Mouse (Mus musculus) CH12.LX (cell line): ENCODE data around the gene Olfr1385. TPM values are rescaled to one million over a fixed set of nuclear protein-coding genes. Genes with fewer than 3 reads are reported as not detected.
"Not testable (repeated sequence)": the region's sequence is repeated elsewhere in the genome, so short reads cannot be mapped to it uniquely, and the experiment has no call there.

Experiments used
- DNase-seq: peaks from one replicate; pipeline ENCODE4 v3.0.0-alpha.2; 2013; ENCODE audit errors: extremely low read depth
- H3K27ac ChIP-seq: 2 replicates; pipeline ENCODE4 v1.5.1; 2012; ENCODE audit warnings: low read depth, mild to moderate bottlenecking, control low read depth, moderate library complexity; ENCODE audit not compliant: insufficient read depth
- H3K27me3 ChIP-seq: replicated peaks from 2 replicates; pipeline ENCODE3; 2012; ENCODE audit warnings: inconsistent platforms
- H3K36me3 ChIP-seq, 2 experiments: replicated peaks in 1 of 2; 2 replicates each; pipeline versions ENCODE3 to v1.6.1; 2012; ENCODE audit warnings: inconsistent platforms in 1 of 2, low read length in 1 of 2, mild to moderate bottlenecking in 1 of 2, mixed read lengths in 1 of 2, moderate library complexity in 1 of 2; ENCODE audit not compliant: control insufficient read depth in 1 of 2, insufficient read depth in 1 of 2
- H3K4me1 ChIP-seq, 2 experiments: 2 replicates each; pipeline ENCODE4 v1.6.1; 2012; ENCODE audit warnings: inconsistent platforms in 1 of 2, moderate library complexity in 1 of 2; ENCODE audit not compliant: insufficient read depth in 2 of 2, control insufficient read depth in 1 of 2
- H3K4me2 ChIP-seq: 2 replicates; pipeline ENCODE4 v1.6.1; 2012; ENCODE audit warnings: low read depth, mild to moderate bottlenecking, control low read depth; ENCODE audit not compliant: poor library complexity, insufficient read depth, severe bottlenecking
- H3K4me3 ChIP-seq, 3 experiments: fragments of 150-350 bp in 1 of 3; sonication (generic) in 1 of 3; replicated peaks in 1 of 3; 2 replicates each; pipeline versions ENCODE3 to v1.5.1; 2011 to 2012; ENCODE audit warnings: low read depth in 2 of 3, low read length in 2 of 3, mild to moderate bottlenecking in 2 of 3, moderate library complexity in 2 of 3, control low read depth in 1 of 3, improper control_type of control experiment in 1 of 3, inconsistent platforms in 1 of 3, mixed read lengths in 1 of 3; ENCODE audit not compliant: poor library complexity in 1 of 3
- H3K79me2 ChIP-seq: replicated peaks from 2 replicates; pipeline ENCODE4 v1.6.1; 2012; ENCODE audit warnings: mild to moderate bottlenecking, moderate library complexity; ENCODE audit not compliant: control insufficient read depth, poor library complexity, insufficient read depth, severe bottlenecking; ENCODE audit errors: extremely low read depth
- H3K9ac ChIP-seq: 2 replicates; pipeline ENCODE4 v1.6.1; 2012; ENCODE audit warnings: low read depth, mild to moderate bottlenecking, control low read depth, moderate library complexity; ENCODE audit not compliant: insufficient read depth
- H3K9me3 ChIP-seq: replicated peaks from 2 replicates; pipeline ENCODE3; 2012; ENCODE audit warnings: low read length, inconsistent platforms, mixed read lengths
- BHLHE40 ChIP-seq: IDR thresholded peaks from 2 replicates; pipeline ENCODE4 v1.6.1; 2011; ENCODE audit warnings: mild to moderate bottlenecking, low read depth, low read length, improper control_type of control experiment
- CHD1 ChIP-seq: IDR thresholded peaks from 2 replicates; pipeline ENCODE4 v1.6.1; 2012; ENCODE audit warnings: low read depth, low read length, improper control_type of control experiment, inconsistent platforms
- CTCF ChIP-seq, 2 experiments: IDR thresholded peaks in 1 of 2; conservative IDR thresholded peaks in 1 of 2; 2 replicates each; pipeline ENCODE4 v1.5.1; 2011 to 2012; ENCODE audit warnings: low read depth in 2 of 2, low read length in 2 of 2, improper control_type of control experiment in 1 of 2, inconsistent platforms in 1 of 2, mild to moderate bottlenecking in 1 of 2, moderate library complexity in 1 of 2
- ELF1 ChIP-seq: IDR thresholded peaks from 2 replicates; pipeline ENCODE4 v1.6.1; 2014; ENCODE audit warnings: low read depth, mild to moderate bottlenecking, inconsistent platforms, low read length, improper control_type of control experiment
- JUND ChIP-seq: conservative IDR thresholded peaks from 2 replicates; pipeline ENCODE4 v1.6.1; 2011; ENCODE audit warnings: low read depth, low read length, improper control_type of control experiment
- MAZ ChIP-seq: IDR thresholded peaks from 2 replicates; pipeline ENCODE4 v1.6.1; 2012; ENCODE audit warnings: low read depth, mild to moderate bottlenecking, inconsistent platforms, low read length, improper control_type of control experiment, moderate library complexity
- MXI1 ChIP-seq: IDR thresholded peaks from 2 replicates; pipeline ENCODE4 v1.6.1; 2011; ENCODE audit warnings: mild to moderate bottlenecking, low read depth, low read length, improper control_type of control experiment
- MYC ChIP-seq: IDR thresholded peaks from 2 replicates; pipeline ENCODE4 v1.6.1; 2011; ENCODE audit warnings: low read depth, mild to moderate bottlenecking, improper control_type of control experiment, low read length
- NRF1 ChIP-seq: IDR thresholded peaks from 2 replicates; pipeline ENCODE4 v1.6.1; 2014; ENCODE audit warnings: low read depth, mild to moderate bottlenecking, inconsistent platforms, low read length, improper control_type of control experiment, moderate library complexity
- POLR2A ChIP-seq: IDR thresholded peaks from 2 replicates; pipeline ENCODE4 v1.6.1; 2011; ENCODE audit warnings: low read depth, mild to moderate bottlenecking, improper control_type of control experiment, low read length
- RAD21 ChIP-seq: IDR thresholded peaks from 2 replicates; pipeline ENCODE4 v1.6.1; 2011; ENCODE audit warnings: low read depth, mild to moderate bottlenecking, low read length, improper control_type of control experiment, moderate library complexity
- SMC3 ChIP-seq: IDR thresholded peaks from 2 replicates; pipeline ENCODE4 v1.6.1; 2011; ENCODE audit warnings: low read depth, low read length, improper control_type of control experiment
- TBP ChIP-seq: conservative IDR thresholded peaks from 2 replicates; pipeline ENCODE4 v1.6.1; 2011; ENCODE audit warnings: low read depth, low read length, improper control_type of control experiment
- USF2 ChIP-seq: conservative IDR thresholded peaks from 2 replicates; pipeline ENCODE4 v1.6.1; 2011; ENCODE audit warnings: low read depth, low read length, improper control_type of control experiment
- ZKSCAN1 ChIP-seq: IDR thresholded peaks from 2 replicates; pipeline ENCODE4 v1.6.1; 2012; ENCODE audit warnings: low read depth, inconsistent platforms, low read length, improper control_type of control experiment, borderline replicate concordance
- ZNF384 ChIP-seq: IDR thresholded peaks from 2 replicates; pipeline ENCODE4 v1.6.1; 2012; ENCODE audit warnings: low read depth, low read length, improper control_type of control experiment, inconsistent platforms
- dilution Hi-C: fragments of 300-500 bp; cut with MboI; formaldehyde crosslinking; loops from 2 replicates; pipeline ENCODE4 v1.14.3; 2020; ENCODE audit warnings: low sequenced_read_pairs; ENCODE audit not compliant: extremely low pct_unique_long_range_greater_than_20kb, extremely low pct_ligation_motif_present
- in situ Hi-C: fragments of 300-500 bp; cut with MboI; formaldehyde crosslinking; loops from 3 replicates; pipeline ENCODE4 v1.14.3; 2019; ENCODE audit warnings: low sequenced_read_pairs, low pct_ligation_motif_present, low pct_unique_long_range_greater_than_20kb, mixed read lengths
- polyA plus RNA-seq: library from polyadenylated mRNA; unstranded; fragments of >175 nt; gene quantifications from 2 replicates; pipeline ENCODE4 v1.2.1, GENCODE M21; 2012; ENCODE audit warnings: low read depth; ENCODE audit not compliant: insufficient read length
- total RNA-seq, 2 experiments: library from RNA; depleted of rRNA; stranded (reverse); fragments of 300-350 nt in 1 of 2; fragments of >200 nt in 1 of 2; gene quantifications; 2 replicates each; pipeline ENCODE4 v1.2.3; 2012 to 2014

The Olfr1385 gene
- total and polyA plus RNA-seq, 3 experiments, result 0.06 TPM; not detected in 2

GRCm38 (mm10) chr11:49527947-49528346, 39.1 kb downstream of the Olfr1385 start, which contains the start of gene Olfr1382:
Gene Olfr1382 (plus strand): TSS chr11:49528247.
- dilution Hi-C loops (no loop called here), in situ Hi-C loops (no loop called here)
- no peak for DNase-seq
- H3K9ac ChIP-seq, result no peak within 1 kb of the TSS
- H3K27me3 ChIP-seq, result peaks cover 6% of the 10 kb centered on the region
- H3K79me2 ChIP-seq, result no peaks in the 10 kb centered on the region
- no peak for TF ChIP-seq JUND
- no peak for TF ChIP-seq MAZ
- no peak for TF ChIP-seq ZKSCAN1
- no peak for TF ChIP-seq MXI1
- no peak for TF ChIP-seq RAD21
- TF ChIP-seq USF2, result no peak
- no peak within 1 kb of the TSS for H3K4me2 ChIP-seq
- H3K36me3 ChIP-seq, result no peaks in the 10 kb centered on the region
- no peaks in the 10 kb centered on the region for H3K4me1 ChIP-seq
- no peak within 1 kb of the TSS for H3K4me3 ChIP-seq
- no peak within 1 kb of the TSS for H3K27ac ChIP-seq
- H3K9me3 ChIP-seq, result no peaks in the 10 kb centered on the region

DNA sequence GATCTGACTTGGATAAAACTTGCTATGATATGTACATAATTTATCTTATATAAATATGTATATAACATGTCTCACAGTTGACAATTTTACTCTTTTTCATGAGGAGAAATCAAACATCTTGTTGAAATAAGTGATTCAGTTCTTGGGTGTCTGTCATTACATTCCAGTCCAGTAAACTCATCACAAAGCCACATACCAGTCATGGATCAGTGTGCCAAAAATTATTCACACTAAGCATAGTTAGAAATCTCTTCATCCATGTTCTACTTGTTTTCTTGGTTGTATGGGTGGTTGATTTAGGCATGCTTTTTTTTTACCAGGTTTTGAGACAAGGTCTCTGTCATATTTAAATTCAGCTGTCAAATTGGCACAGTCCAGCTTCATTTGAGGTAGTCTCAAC, 43.9 kb downstream of the Olfr1385 start:
- H3K4me2 ChIP-seq, result no peak overlapping the region
- in situ Hi-C loops (no loop called here), dilution Hi-C loops (no loop called here)
- H3K27ac ChIP-seq, result no peak overlapping the region
- no peaks in the 10 kb centered on the region for H3K36me3 ChIP-seq
- H3K4me1 ChIP-seq, result no peaks in the 10 kb centered on the region
- H3K4me3 ChIP-seq, result no peak overlapping the region
- H3K79me2 ChIP-seq, result no peaks in the 10 kb centered on the region
- H3K9me3 ChIP-seq, result no peaks in the 10 kb centered on the region
- TF ChIP-seq ZNF384 (no peak), POLR2A (no peak), CHD1 (no peak), RAD21 (no peak), BHLHE40 (no peak), TBP (no peak), NRF1 (no peak), MYC (no peak), ELF1 (no peak)
- H3K27me3 ChIP-seq, result peaks cover 6% of the 10 kb centered on the region
- no peak overlapping the region for H3K9ac ChIP-seq
- no peak for DNase-seq

- H3K9ac ChIP-seq, in situ Hi-C loops, H3K79me2 ChIP-seq, H3K27me3 ChIP-seq, H3K4me1 ChIP-seq, dilution Hi-C loops, H3K27ac ChIP-seq, H3K9me3 ChIP-seq, H3K36me3 ChIP-seq: not testable (repeated sequence)
- DNase-seq, result peak; percentile 20
- TF ChIP-seq SMC3, result peak; percentile 41
- TF ChIP-seq CTCF (conservative IDR thresholded peaks at IDR 0.05 in 1 of 2, IDR thresholded peaks at IDR 0.05 in 1 of 2; ENCODE audit: low read depth in 2 of 2, low read length in 2 of 2), result peak in 1 of 2 experiments; percentile 61; a peak in 2 of 4 replicates
- TF ChIP-seq RAD21, result peak; percentile 54
- Histone ChIP-seq H3K4me3 (peak overlapping the region in 1 of 3 experiments; percentile 32), H3K4me2 (peak overlapping the region; percentile 21; the same call in 1 of the 2 replicates)
Observed at GRCm38 (mm10) chr11:49536631-49537030, 47.8 kb downstream of the Olfr1385 start.

DNA sequence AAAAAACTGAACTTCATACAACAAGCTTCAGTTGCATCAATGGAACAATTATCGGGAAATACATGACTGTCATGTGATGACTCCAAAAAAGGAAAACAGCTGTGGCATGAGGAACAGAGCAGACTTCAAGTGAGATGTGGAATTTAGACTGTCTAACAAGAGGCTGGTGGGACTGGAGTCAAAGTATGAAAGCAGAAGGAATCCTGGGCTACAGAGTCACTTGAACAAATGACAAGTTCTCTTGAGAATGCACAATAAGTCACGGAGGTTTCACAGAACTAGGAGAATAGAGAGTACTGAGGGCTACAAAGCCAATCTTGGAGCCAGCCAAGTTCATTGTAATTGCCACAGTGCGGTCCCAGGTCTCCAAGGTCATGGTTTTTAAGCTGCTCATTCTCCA, 54.3 kb downstream of the Olfr1385 start, which contains the start of gene Olfr1381:
Gene Olfr1381, plus strand, starts transcription at position 301 of the 400 bp plus-strand sequence.
- H3K4me2 ChIP-seq, H3K27ac ChIP-seq, H3K9me3 ChIP-seq, H3K79me2 ChIP-seq, dilution Hi-C loops, H3K36me3 ChIP-seq, H3K9ac ChIP-seq, H3K27me3 ChIP-seq, DNase-seq, in situ Hi-C loops, H3K4me3 ChIP-seq, H3K4me1 ChIP-seq: not testable (repeated sequence)
